Mouse (Mus musculus): ENCODE data around the gene Gm4869. TPM values are rescaled to one million over a fixed set of nuclear protein-coding genes. Genes with fewer than 3 reads are reported as not detected.

The Gm4869 gene
- polyA plus RNA-seq, 1 experiment from 2014 or later, result not detected

- WGBS (ENCODE audit: insufficient replicate concordance), result 78% methylated on average over 2 of the region's 2 CpGs
- Histone ChIP-seq H3K9ac (no peak overlapping the region), H3K4me2 (no peak overlapping the region), H3K4me1 (replicated peaks) (no peaks in the 10 kb centered on the region), H3K27me3 (no peaks in the 10 kb centered on the region), H3K4me3 (replicated peaks) (no peak overlapping the region), H3K9me3 (replicated peaks) (no peaks in the 10 kb centered on the region), H3K36me3 (replicated peaks) (peaks cover 35% of the 10 kb centered on the region), H3K27ac (replicated peaks) (no peak overlapping the region)
- no peak for ATAC-seq (ENCODE audit: insufficient read depth)
Measured at GRCm38 (mm10) chr5:140526754-140527153, 81.3 kb downstream of the Gm4869 start.

GRCm38 (mm10) chr5:140538111-140538683 is 92.8 kb downstream of the Gm4869 start:
- WGBS (ENCODE audit: insufficient replicate concordance), result 53% methylated on average over 13 of the region's 13 CpGs
- Histone ChIP-seq H3K4me1 (replicated peaks) (0 out of 2 replicates have a peak, but pooled peaks cover 6% of the 10 kb centered on the region), H3K27me3 (no peaks in the 10 kb centered on the region), H3K9me3 (replicated peaks) (no peaks in the 10 kb centered on the region), H3K4me2 (no peak overlapping the region), H3K36me3 (replicated peaks) (no peaks in the 10 kb centered on the region), H3K4me3 (replicated peaks) (no peak overlapping the region), H3K9ac (no peak overlapping the region), H3K27ac (replicated peaks) (no peak overlapping the region)
- ATAC-seq (ENCODE audit: insufficient read depth), result no peak

- no peak overlapping the region for H3K27ac ChIP-seq (replicated peaks)
- no peak overlapping the region for H3K9ac ChIP-seq
- no peak overlapping the region for H3K4me3 ChIP-seq (replicated peaks)
- H3K27me3 ChIP-seq, result peaks cover 4% of the 10 kb centered on the region; the same call in 1 of the 2 replicates
- H3K9me3 ChIP-seq (replicated peaks), result no peaks in the 10 kb centered on the region
- H3K4me1 ChIP-seq (replicated peaks), result 0 out of 2 replicates have a peak, but pooled peaks cover 6% of the 10 kb centered on the region
- H3K36me3 ChIP-seq (replicated peaks), result no peaks in the 10 kb centered on the region
- no peak overlapping the region for H3K4me2 ChIP-seq
- 13% methylated on average over 8 of the region's 8 CpGs for WGBS (ENCODE audit: insufficient replicate concordance)
- peak; percentile 34; the same call in 1 of the 2 replicates for ATAC-seq (ENCODE audit: insufficient read depth)
Measured at GRCm38 (mm10) chr5:140540106-140540505, 94.7 kb downstream of the Gm4869 start.

- Histone ChIP-seq H3K4me3 (replicated peaks) (no peak overlapping the region), H3K36me3 (replicated peaks) (no peaks in the 10 kb centered on the region), H3K9me3 (replicated peaks) (no peaks in the 10 kb centered on the region), H3K27ac (replicated peaks) (no peak overlapping the region), H3K4me2 (no peak overlapping the region), H3K9ac (no peak overlapping the region), H3K27me3 (peaks cover 4% of the 10 kb centered on the region; the same call in 1 of the 2 replicates), H3K4me1 (replicated peaks) (0 out of 2 replicates have a peak, but pooled peaks cover 5% of the 10 kb centered on the region)
- 59% methylated on average over 9 of the region's 9 CpGs for WGBS (ENCODE audit: insufficient replicate concordance)
- ATAC-seq (ENCODE audit: insufficient read depth), result no peak
Measured at GRCm38 (mm10) chr5:140542811-140543575, 97.5 kb downstream of the Gm4869 start.

Small RNA genes within 50 kb of the gene (microRNA-seq; reads per million reads assigned to microRNA genes)
- gene Mir7038, result not detected

Other genes starting within 250 kb of the Gm4869 start
- gene Mad1l1, start 124.1 kb upstream of the Gm4869 start, polyA plus RNA-seq (2015; fragmentation: Nextera tagmentation; extraction: Ambion mirVana), result 21.0 and 22.8 TPM in 2 replicates
- gene Nudt1, start 124.0 kb upstream of the Gm4869 start, polyA plus RNA-seq (2015; fragmentation: Nextera tagmentation; extraction: Ambion mirVana), result 22.1 and 22.8 TPM in 2 replicates
- gene Mrm2, start 113.7 kb upstream of the Gm4869 start, polyA plus RNA-seq (2015; fragmentation: Nextera tagmentation; extraction: Ambion mirVana), result 8.4 and 8.5 TPM in 2 replicates
- gene Snx8, start 56.4 kb upstream of the Gm4869 start, polyA plus RNA-seq (2015; fragmentation: Nextera tagmentation; extraction: Ambion mirVana), result 9.8 and 12.5 TPM in 2 replicates
- gene Eif3b, start 26.3 kb upstream of the Gm4869 start, polyA plus RNA-seq (2015; fragmentation: Nextera tagmentation; extraction: Ambion mirVana), result 76.2 and 93.5 TPM in 2 replicates
- gene Chst12, start 59.9 kb downstream of the Gm4869 start, polyA plus RNA-seq (2015; fragmentation: Nextera tagmentation; extraction: Ambion mirVana), result 8.9 and 10.4 TPM in 2 replicates
- gene Grifin, start 119.4 kb downstream of the Gm4869 start, polyA plus RNA-seq (2015; fragmentation: Nextera tagmentation; extraction: Ambion mirVana), result 1.4 and 1.9 TPM in 2 replicates
- 11.0 and 12.9 TPM in 2 replicates for gene Lfng, start 161.7 kb downstream of the Gm4869 start, polyA plus RNA-seq (2015; fragmentation: Nextera tagmentation; extraction: Ambion mirVana)
- gene Ttyh3, start 203.4 kb downstream of the Gm4869 start, polyA plus RNA-seq (2015; fragmentation: Nextera tagmentation; extraction: Ambion mirVana), result 6.7 and 7.6 TPM in 2 replicates

Measured in liver, embryonic 15.5 days (tissue).